Mouse (Mus musculus): ENCODE measurements around the gene Zbtb3. TPM values are rescaled to one million over a fixed set of nuclear protein-coding genes. Genes with fewer than 3 reads are reported as not detected.

Zbtb3 gene
- total and polyA plus RNA-seq, 2 experiments from 2014 or later: 4.4 to 5.0 TPM

DNA sequence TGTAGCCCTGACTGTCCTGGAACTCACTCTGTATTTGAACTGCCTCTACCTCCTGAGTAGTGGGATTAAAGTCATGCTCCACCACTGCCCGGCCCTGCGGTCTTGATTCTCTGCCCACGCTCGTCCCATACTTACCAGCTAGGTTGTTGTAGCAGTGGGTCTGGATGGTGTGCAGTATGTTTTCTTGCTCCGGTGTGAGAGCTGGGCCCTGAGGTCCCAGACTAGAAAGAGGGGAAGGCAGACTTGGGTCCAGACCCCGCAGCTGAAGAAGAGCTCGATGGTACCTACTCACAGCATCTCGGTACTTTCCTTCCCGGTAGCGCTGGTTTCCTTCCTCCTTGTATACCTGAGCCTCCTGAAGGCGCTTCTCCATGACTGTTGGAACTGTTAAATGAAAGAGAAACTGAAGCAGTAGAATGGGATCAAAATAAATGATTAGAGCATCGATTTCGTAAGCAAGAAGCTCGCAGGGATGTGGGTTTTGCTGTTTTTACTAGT, 16.0 kb downstream of the Zbtb3 start:
- no peak for ATAC-seq
- no peak for TF ChIP-seq CTCF (IDR thresholded peaks at IDR 0.05; ENCODE audit: low read depth)
- WGBS: 38% methylated on average over 14 of the region's 14 CpGs

GRCm38 (mm10) chr19:8818801-8819595, 16.6 kb downstream of the Zbtb3 start, which contains the start of gene Ttc9c:
Ttc9c (minus strand) TSS chr19:8819333.
- TF ChIP-seq CTCF (IDR thresholded peaks at IDR 0.05; ENCODE audit: low read depth): no peak
- WGBS: under 1% methylated on average over 33 of the region's 33 CpGs
- Histone ChIP-seq H3K9ac (replicated peaks; ENCODE audit: low read length) (peak within 1 kb of the TSS; percentile 98), H3K4me1 (ENCODE audit: insufficient read depth, low read length) (peaks cover 30% of the 10 kb centered on the region), H3K27ac (peak within 1 kb of the TSS; percentile 99), H3K4me3 (ENCODE audit: low read length) (peak within 1 kb of the TSS; percentile 96), H3K36me3 (ENCODE audit: insufficient read depth, low read length) (peaks cover 10% of the 10 kb centered on the region; the same call in 1 of the 2 replicates), H3K4me2 (ENCODE audit: low read depth, low read length) (peak within 1 kb of the TSS; percentile 95), H3K9me3 (ENCODE audit: low read length) (no peaks in the 10 kb centered on the region), H3K27me3 (ENCODE audit: insufficient read depth, low read length) (no peaks in the 10 kb centered on the region)
- ATAC-seq: peak; percentile 93
- DNase-seq (ENCODE audit: low spot score): peak; percentile 99

More for the DNA sequence above, 16.0 kb downstream of the Zbtb3 start:
- H3K27me3 ChIP-seq (ENCODE audit: insufficient read depth, low read length): no peaks in the 10 kb centered on the region
- H3K9ac ChIP-seq (replicated peaks; ENCODE audit: low read length): peak overlapping the region; percentile 98
- H3K36me3 ChIP-seq (ENCODE audit: insufficient read depth, low read length): peaks cover 6% of the 10 kb centered on the region; the same call in 1 of the 2 replicates
- no peak for DNase-seq (ENCODE audit: low spot score)
- peak overlapping the region; percentile 99 for H3K27ac ChIP-seq
- peak overlapping the region; percentile 95 for H3K4me2 ChIP-seq (ENCODE audit: low read depth, low read length)
- H3K4me1 ChIP-seq (ENCODE audit: insufficient read depth, low read length): peaks cover 30% of the 10 kb centered on the region
- peak overlapping the region; percentile 96 for H3K4me3 ChIP-seq (ENCODE audit: low read length)
- no peaks in the 10 kb centered on the region for H3K9me3 ChIP-seq (ENCODE audit: low read length)

DNA sequence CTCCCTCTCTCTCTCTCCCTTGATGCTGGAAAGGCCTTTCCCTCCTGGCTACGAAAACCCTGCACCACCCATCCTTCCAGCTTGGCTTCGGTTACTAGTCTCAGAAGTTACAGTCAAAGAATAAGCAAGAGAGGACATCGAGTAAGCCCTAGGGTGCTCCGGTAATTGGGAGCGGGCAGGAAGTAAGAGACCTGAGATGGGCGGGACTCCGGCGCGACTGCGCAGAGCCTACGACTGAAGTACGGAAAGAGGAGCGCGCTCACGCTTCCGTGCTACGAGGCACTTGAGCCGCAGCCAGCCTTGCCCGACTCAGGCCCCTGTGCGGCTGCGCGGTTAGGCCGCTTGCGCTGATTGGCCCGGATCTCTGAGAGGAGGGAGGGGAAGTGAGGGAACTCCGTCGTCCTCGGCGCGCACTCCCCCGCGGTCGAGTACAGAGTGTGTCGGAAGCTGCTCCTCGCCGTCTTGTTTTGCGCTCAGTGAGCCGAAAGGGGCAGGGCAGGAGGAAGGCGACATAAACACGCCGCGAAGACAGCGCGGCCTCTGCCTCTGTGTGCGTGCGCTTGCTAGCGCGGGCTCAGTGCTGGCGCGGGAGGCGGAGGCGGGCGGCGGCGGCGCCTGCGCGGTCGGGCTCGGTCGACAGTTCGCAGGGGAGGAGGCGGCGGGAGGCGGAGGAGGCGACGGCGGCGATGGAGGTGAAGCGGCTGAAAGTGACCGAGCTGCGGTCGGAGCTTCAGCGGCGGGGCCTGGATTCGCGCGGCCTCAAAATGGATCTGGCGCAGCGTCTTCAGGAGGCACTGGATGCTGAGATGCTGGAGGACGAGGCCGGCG, 17.5 kb downstream of the Zbtb3 start, which contains the start of gene Hnrnpul2:
Gene Hnrnpul2, plus strand, starts transcription at position 415 of the 828 bp plus-strand sequence.
- H3K4me3 ChIP-seq (ENCODE audit: low read length): peak within 1 kb of the TSS; percentile 96
- under 1% methylated on average over 82 of the region's 83 CpGs for WGBS
- H3K27me3 ChIP-seq (ENCODE audit: insufficient read depth, low read length): no peaks in the 10 kb centered on the region
- H3K27ac ChIP-seq: peak within 1 kb of the TSS; percentile 99
- H3K4me2 ChIP-seq (ENCODE audit: low read depth, low read length): peak within 1 kb of the TSS; percentile 95
- no peaks in the 10 kb centered on the region for H3K9me3 ChIP-seq (ENCODE audit: low read length)
- H3K4me1 ChIP-seq (ENCODE audit: insufficient read depth, low read length): peaks cover 30% of the 10 kb centered on the region
- peak within 1 kb of the TSS; percentile 98 for H3K9ac ChIP-seq (replicated peaks; ENCODE audit: low read length)
- ATAC-seq: peak; percentile 96
- peak; percentile 100 for DNase-seq (ENCODE audit: low spot score)
- peaks cover 12% of the 10 kb centered on the region for H3K36me3 ChIP-seq (ENCODE audit: insufficient read depth, low read length)
- no peak for TF ChIP-seq CTCF (IDR thresholded peaks at IDR 0.05; ENCODE audit: low read depth)

DNA sequence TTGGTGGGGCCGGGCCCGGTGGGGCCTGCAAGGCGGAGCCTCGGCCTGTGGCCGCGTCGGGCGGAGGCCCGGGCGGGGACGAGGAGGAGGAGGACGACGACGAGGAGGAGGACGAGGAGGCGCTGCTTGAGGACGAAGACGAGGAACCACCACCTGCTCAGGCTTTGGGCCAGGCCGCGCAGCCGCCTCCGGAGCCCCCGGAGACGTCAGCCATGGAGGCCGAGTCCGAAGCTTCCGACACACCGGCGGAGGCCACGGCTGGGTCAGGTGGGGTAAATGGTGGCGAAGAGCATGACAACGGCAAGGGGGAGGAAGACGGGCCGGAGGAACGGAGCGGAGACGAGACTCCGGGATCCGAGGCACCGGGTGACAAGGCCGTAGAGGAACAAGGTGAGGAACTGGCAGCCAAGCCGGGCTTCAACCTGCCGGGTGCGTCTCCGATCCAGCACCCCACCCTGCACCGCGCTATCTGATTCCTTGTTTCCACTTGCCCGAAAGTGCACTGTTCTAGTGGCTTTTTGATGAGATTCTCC, 18.1 kb downstream of the Zbtb3 start:
- no peaks in the 10 kb centered on the region for H3K9me3 ChIP-seq (ENCODE audit: low read length)
- no peak for TF ChIP-seq CTCF (IDR thresholded peaks at IDR 0.05; ENCODE audit: low read depth)
- ATAC-seq: no peak
- H3K4me2 ChIP-seq (ENCODE audit: low read depth, low read length): peak overlapping the region; percentile 95
- DNase-seq (ENCODE audit: low spot score): no peak
- H3K9ac ChIP-seq (replicated peaks; ENCODE audit: low read length): peak overlapping the region; percentile 98
- H3K27me3 ChIP-seq (ENCODE audit: insufficient read depth, low read length): no peaks in the 10 kb centered on the region
- peaks cover 19% of the 10 kb centered on the region for H3K36me3 ChIP-seq (ENCODE audit: insufficient read depth, low read length)
- H3K4me1 ChIP-seq (ENCODE audit: insufficient read depth, low read length): peaks cover 29% of the 10 kb centered on the region
- peak overlapping the region; percentile 96 for H3K4me3 ChIP-seq (ENCODE audit: low read length)
- peak overlapping the region; percentile 99 for H3K27ac ChIP-seq
- WGBS: under 1% methylated on average over 46 of the region's 48 CpGs

DNA sequence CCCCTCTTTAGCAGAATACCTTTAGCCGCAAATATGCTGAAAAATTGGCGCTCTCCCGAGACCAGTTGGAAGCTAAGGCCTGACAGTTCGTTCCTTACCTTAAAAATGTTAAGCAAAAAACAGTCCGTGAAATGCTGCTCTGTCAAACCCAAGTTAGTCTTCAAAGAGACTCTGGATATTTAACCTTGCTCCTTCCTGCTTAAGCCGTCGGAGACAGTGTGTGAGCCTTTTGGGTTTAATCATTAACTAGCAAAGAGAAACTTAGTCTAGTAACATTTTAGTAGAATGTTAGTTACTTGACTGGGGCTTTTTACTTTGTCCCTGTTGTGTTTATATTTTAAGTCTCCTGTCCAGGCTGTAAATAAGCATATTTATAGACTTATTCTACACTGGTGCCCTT, 18.8 kb downstream of the Zbtb3 start:
- WGBS: under 1% methylated on average over 7 of the region's 7 CpGs
- Histone ChIP-seq H3K4me3 (ENCODE audit: low read length) (peak overlapping the region; percentile 96), H3K9me3 (ENCODE audit: low read length) (no peaks in the 10 kb centered on the region), H3K27me3 (ENCODE audit: insufficient read depth, low read length) (no peaks in the 10 kb centered on the region), H3K9ac (replicated peaks; ENCODE audit: low read length) (peak overlapping the region; percentile 98), H3K4me2 (ENCODE audit: low read depth, low read length) (peak overlapping the region; percentile 95), H3K4me1 (ENCODE audit: insufficient read depth, low read length) (peaks cover 25% of the 10 kb centered on the region), H3K27ac (peak overlapping the region; percentile 99; the same call in 1 of the 2 replicates), H3K36me3 (ENCODE audit: insufficient read depth, low read length) (peaks cover 24% of the 10 kb centered on the region)
- DNase-seq (ENCODE audit: low spot score) (no peak), ATAC-seq (no peak)
- no peak for TF ChIP-seq CTCF (IDR thresholded peaks at IDR 0.05; ENCODE audit: low read depth)

GRCm38 (mm10) chr19:8822696-8823095, 20.3 kb downstream of the Zbtb3 start:
- H3K36me3 ChIP-seq (ENCODE audit: insufficient read depth, low read length): peaks cover 34% of the 10 kb centered on the region
- whole genome bisulfite sequencing: 50% methylated on average over 8 of the region's 8 CpGs

More at GRCm38 (mm10) chr19:8822696-8823095, 20.3 kb downstream of the Zbtb3 start:
- no peak for TF ChIP-seq CTCF (IDR thresholded peaks at IDR 0.05; ENCODE audit: low read depth)
- DNase-seq (ENCODE audit: low spot score) (peak; percentile 12), ATAC-seq (no peak)
- Histone ChIP-seq H3K9ac (replicated peaks; ENCODE audit: low read length) (peak overlapping the region; percentile 42; the same call in 1 of the 2 replicates), H3K4me1 (ENCODE audit: insufficient read depth, low read length) (peaks cover 20% of the 10 kb centered on the region), H3K4me2 (ENCODE audit: low read depth, low read length) (peak overlapping the region; percentile 95), H3K27me3 (ENCODE audit: insufficient read depth, low read length) (no peaks in the 10 kb centered on the region), H3K9me3 (ENCODE audit: low read length) (no peaks in the 10 kb centered on the region), H3K4me3 (ENCODE audit: low read length) (peak overlapping the region; percentile 96), H3K27ac (no peak overlapping the region)

All from hindbrain, postnatal 0 days (tissue).